Mouse (Mus musculus): ENCODE measurements around the gene Tekt2. TPM values are rescaled to one million over a fixed set of nuclear protein-coding genes. Genes with fewer than 3 reads are reported as not detected.
A peak's percentile ranks its signal among the peaks of the same experiment; 100 is the strongest.

Gene Tekt2
- total RNA-seq (2021): under 1 TPM; 0.74 to 0.98 TPM
- long read RNA-seq, experiment 1: 0 reads
- long read RNA-seq, experiment 2: 0 reads

- no peak for DNase-seq
- intact Hi-C loops (cut with DNase I): no loop called here
Measured at GRCm38 (mm10) chr4:126325281-126325861, at the start of gene Tekt2. TSS of gene Tekt2 (minus strand) at chr4:126325688.

GRCm38 (mm10) chr4:126371497-126371896, 46.0 kb upstream of the Tekt2 start:
- intact Hi-C loops (cut with DNase I): no loop called here
- DNase-seq: peak; percentile 8 to 29

GRCm38 (mm10) chr4:126360069-126360468, 34.6 kb upstream of the Tekt2 start:
- intact Hi-C loops (cut with DNase I): no loop called here
- DNase-seq: no peak

GRCm38 (mm10) chr4:126343451-126343850, 18.0 kb upstream of the Tekt2 start:
- intact Hi-C loops (cut with DNase I): no loop called here

GRCm38 (mm10) chr4:126339461-126339860, 14.0 kb upstream of the Tekt2 start:
- DNase-seq: no peak
- intact Hi-C loops (cut with DNase I): no loop called here

More at GRCm38 (mm10) chr4:126343451-126343850, 18.0 kb upstream of the Tekt2 start:
- DNase-seq: no peak

GRCm38 (mm10) chr4:126332358-126332757, 6.9 kb upstream of the Tekt2 start:
- DNase-seq: no peak
- intact Hi-C loops (cut with DNase I): no loop called here

- DNase-seq: no peak
- intact Hi-C loops (cut with DNase I): no loop called here
Measured at GRCm38 (mm10) chr4:126331751-126332150, 6.3 kb upstream of the Tekt2 start.

- no peak for DNase-seq
Measured at GRCm38 (mm10) chr4:126330295-126330694, 4.8 kb upstream of the Tekt2 start.

GRCm38 (mm10) chr4:126326036-126326435, 548 bp upstream of the Tekt2 start:
- intact Hi-C loops (cut with DNase I): no loop called here
- no peak for DNase-seq

More at GRCm38 (mm10) chr4:126330295-126330694, 4.8 kb upstream of the Tekt2 start:
- intact Hi-C loops (cut with DNase I): no loop called here

- DNase-seq: no peak
- intact Hi-C loops (cut with DNase I): no loop called here
Measured at GRCm38 (mm10) chr4:126324861-126325260, 627 bp downstream of the Tekt2 start.

GRCm38 (mm10) chr4:126322646-126323045, 2.8 kb downstream of the Tekt2 start:
- no peak for DNase-seq
- intact Hi-C loops (cut with DNase I): no loop called here

GRCm38 (mm10) chr4:126321854-126322511, 3.5 kb downstream of the Tekt2 start:
- intact Hi-C loops (cut with DNase I): no loop called here
- DNase-seq: no peak

GRCm38 (mm10) chr4:126321111-126321853, 4.2 kb downstream of the Tekt2 start, which contains the start of gene Adprhl2:
TSS of gene Adprhl2 (minus strand) at chr4:126321703.
- peak; percentile 99 to 100 for DNase-seq
- intact Hi-C loops (cut with DNase I): no loop called here

- intact Hi-C loops (cut with DNase I): no loop called here
- DNase-seq: no peak
Measured at GRCm38 (mm10) chr4:126319806-126320205, 5.7 kb downstream of the Tekt2 start.

- intact Hi-C loops (cut with DNase I): no loop called here
Measured at GRCm38 (mm10) chr4:126316443-126317040, 8.9 kb downstream of the Tekt2 start.

GRCm38 (mm10) chr4:126315931-126316330, 9.6 kb downstream of the Tekt2 start:
- DNase-seq: peak; percentile 47 to 49
- intact Hi-C loops (cut with DNase I): no loop called here

More at GRCm38 (mm10) chr4:126316443-126317040, 8.9 kb downstream of the Tekt2 start:
- DNase-seq: no peak

- intact Hi-C loops (cut with DNase I): loop anchor here (5.0 kb wide), 2 partner anchors 137 to 227 kb away; no protein-coding TSS in a partner anchor
- no peak for DNase-seq
Measured at GRCm38 (mm10) chr4:126314393-126314792, 11.1 kb downstream of the Tekt2 start.

- intact Hi-C loops (cut with DNase I): loop anchor here (5.0 kb wide), 2 partner anchors 136 to 226 kb away; no protein-coding TSS in a partner anchor
- DNase-seq: no peak
Measured at GRCm38 (mm10) chr4:126313202-126313601, 12.3 kb downstream of the Tekt2 start.

GRCm38 (mm10) chr4:126311566-126312200, 13.8 kb downstream of the Tekt2 start:
- DNase-seq: no peak
- intact Hi-C loops (cut with DNase I): loop anchor here (5.0 kb wide), 2 partner anchors 134 to 224 kb away; no protein-coding TSS in a partner anchor

- DNase-seq: no peak
- intact Hi-C loops (cut with DNase I): loop anchor here (5.0 kb wide), 2 partner anchors 133 to 223 kb away; no protein-coding TSS in a partner anchor
Measured at GRCm38 (mm10) chr4:126310344-126310743, 15.1 kb downstream of the Tekt2 start.

All from heart, postnatal 14 days (tissue).